Mouse (Mus musculus) frontal cortex, postnatal 36 days (tissue): ENCODE data around the gene Kcnma1.

ENCODE experiments used
- DNase-seq, 2 experiments: peaks; one replicate each; pipeline ENCODE4 v3.0.0; 2022; ENCODE audit warnings: low spot score in 2 of 2

Kcnma1 gene

DNA sequence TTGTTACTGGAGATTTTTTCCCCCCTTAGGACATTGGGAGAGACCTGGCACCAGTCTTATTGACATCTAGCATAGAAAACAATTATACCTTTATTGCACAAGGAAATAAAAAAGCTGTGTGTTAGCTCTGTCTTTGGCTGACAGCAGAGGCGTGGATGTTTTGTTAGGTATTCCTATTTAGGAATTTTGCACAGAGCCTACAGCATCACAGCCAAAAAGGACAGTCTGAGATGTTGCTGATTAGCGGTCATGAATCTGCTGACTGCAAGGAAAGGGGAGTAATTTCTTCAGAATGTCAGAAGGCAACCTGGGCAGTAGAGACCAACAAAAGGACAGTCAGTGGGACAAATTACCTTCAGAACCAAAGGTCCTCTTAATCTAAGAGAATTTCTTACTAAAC, 412.2 kb downstream of the Kcnma1 start:
- no peak for DNase-seq

DNA sequence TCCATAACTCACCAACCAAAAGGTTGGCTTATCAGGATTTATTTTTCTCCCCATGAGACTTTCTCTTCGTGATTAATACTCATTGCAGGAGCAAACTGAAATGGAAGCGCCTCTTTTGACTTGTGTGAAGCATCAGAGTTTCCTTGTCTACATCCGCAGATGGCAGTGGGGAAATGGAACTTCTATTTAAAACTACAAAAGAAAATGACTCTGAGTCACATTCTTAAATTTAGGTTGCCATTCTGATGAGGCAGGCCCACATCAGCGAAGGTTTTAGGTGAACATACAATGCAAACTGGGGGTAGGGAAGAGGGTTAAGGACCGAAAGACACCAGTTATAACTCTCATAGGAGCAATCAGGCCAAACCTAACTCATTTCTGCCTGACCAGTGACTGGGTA, 419.7 kb downstream of the Kcnma1 start:
- no peak for DNase-seq

GRCm38 (mm10) chr14:23592826-23593447, 421.4 kb downstream of the Kcnma1 start:
- DNase-seq, result no peak

GRCm38 (mm10) chr14:23589744-23590481, 424.4 kb downstream of the Kcnma1 start:
- DNase-seq, result no peak

DNA sequence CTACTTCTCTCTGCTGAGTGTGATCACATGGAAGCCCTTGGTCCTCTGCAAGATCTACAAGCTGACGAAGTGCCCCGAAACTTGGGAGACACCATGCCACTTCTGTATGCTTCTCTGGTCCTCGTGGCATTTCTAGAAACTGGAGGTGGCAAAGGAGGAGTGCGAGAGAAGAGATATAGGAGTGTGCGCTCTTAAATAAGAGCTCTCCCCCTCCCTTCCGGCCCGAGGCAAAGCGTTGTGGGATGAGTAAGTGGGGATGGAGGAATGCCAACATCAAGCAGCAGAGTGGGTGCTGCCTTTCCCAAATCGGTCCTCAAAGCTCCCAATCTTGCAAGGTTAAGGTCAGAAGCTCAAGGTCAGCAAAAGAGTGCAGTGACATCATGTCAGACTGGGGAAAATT, 426.8 kb downstream of the Kcnma1 start:
- DNase-seq, result peak; percentile 52 to 77

DNA sequence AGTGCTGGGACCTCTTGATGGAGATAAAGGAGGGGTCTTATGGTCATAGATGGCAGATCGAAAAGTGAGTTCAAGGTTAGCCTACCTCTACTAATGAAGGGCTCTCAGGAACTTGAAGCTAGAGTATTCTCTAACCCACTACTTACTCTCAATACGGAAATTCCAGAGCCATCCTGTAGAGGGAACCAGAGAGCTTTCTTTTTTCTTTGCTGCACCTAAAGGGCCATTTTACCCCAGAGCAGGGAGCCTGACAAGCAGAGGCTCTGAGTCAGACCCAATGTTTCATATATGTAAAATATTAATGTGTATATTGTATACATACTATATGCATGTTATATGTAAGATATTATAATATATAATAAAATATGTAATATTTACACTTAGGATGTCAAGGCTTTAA, 431.1 kb downstream of the Kcnma1 start:
- DNase-seq, result peak in 1 of 2 experiments; percentile 84

- DNase-seq, result no peak
Measured at GRCm38 (mm10) chr14:23581282-23581681, 433.0 kb downstream of the Kcnma1 start.

- peak in 1 of 2 experiments; percentile 50 for DNase-seq
Measured at GRCm38 (mm10) chr14:23575951-23576350, 438.3 kb downstream of the Kcnma1 start.

DNA sequence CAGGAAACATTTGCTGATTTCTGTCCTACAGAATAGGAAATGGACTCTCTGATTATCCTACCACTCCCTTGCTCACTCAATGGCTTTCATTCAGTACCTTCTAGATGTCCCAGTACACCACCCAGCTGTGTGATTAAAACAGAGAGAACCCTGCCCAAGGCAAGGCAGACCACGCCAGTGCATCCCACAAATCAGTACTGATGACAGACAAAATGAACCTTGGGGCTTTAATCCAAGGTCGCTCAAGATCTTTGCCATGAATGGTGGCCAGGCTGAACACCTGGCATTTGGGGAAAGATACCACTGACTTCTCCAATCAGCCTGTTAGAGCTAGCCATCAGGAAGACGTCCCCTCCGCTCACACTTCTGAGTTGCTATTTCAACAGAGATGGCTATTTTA, 440.2 kb downstream of the Kcnma1 start:
- DNase-seq, result no peak

GRCm38 (mm10) chr14:23573385-23573784, 440.9 kb downstream of the Kcnma1 start:
- no peak for DNase-seq

DNA sequence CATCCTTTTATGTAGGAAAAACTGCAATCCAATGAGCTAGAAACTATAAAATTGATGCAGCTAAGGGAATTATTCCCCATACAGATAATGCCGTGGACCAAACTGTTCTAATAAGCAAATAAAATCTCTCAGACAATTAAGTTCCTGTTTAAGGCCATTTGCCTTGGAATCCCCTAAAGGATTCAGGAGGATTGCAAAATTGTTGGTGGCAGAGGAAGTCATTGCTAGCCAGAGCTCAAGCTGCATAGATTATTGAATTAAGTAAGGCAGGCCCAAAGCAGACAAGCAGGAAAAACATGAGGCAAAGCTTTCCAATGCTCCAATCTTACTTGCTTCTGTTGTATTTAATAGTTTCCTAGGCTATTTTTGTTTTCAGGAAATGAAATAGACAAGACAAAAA, 441.5 kb downstream of the Kcnma1 start:
- no peak for DNase-seq

GRCm38 (mm10) chr14:23570251-23570650, 444.0 kb downstream of the Kcnma1 start:
- no peak for DNase-seq

DNA sequence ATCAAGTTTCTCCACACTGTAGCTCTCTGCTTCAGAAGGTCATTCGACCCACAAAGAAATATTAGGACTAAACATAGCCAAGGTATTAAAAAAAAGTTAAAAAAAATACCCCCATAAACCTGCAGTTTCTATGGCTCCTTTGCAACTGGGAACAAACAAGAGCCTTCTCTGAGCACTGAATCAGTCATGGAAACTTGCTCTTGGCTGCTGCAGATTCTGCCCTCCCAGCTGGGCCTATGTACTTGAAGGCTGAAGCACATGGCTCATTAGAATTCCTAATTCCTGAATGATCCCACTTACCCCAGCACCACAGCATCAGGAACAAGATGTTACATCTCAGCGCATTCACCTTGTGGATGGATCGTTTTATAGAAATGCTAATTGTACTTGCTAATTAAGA, 448.4 kb downstream of the Kcnma1 start:
- no peak for DNase-seq

- no peak for DNase-seq
Measured at GRCm38 (mm10) chr14:23564474-23564873, 449.8 kb downstream of the Kcnma1 start.

DNA sequence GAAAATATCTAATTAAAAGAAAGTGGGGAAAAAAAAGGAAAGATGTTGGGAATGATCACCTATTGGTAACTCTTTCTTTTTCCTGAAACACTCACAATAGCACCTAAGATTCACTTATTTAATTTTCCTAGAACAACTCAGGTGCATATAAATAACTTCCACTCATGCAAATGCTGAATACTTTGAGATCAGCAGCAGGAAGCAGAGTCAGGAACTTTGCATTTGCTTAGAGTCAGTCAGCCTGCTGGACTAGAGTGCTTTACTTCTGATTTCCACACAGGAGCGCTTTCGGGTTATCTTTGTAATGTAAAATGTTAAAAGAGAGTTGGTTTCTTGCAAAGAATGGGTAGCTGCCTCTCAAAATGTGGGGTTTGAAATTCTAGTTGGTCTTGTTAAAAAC, 451.1 kb downstream of the Kcnma1 start:
- DNase-seq, result no peak

DNA sequence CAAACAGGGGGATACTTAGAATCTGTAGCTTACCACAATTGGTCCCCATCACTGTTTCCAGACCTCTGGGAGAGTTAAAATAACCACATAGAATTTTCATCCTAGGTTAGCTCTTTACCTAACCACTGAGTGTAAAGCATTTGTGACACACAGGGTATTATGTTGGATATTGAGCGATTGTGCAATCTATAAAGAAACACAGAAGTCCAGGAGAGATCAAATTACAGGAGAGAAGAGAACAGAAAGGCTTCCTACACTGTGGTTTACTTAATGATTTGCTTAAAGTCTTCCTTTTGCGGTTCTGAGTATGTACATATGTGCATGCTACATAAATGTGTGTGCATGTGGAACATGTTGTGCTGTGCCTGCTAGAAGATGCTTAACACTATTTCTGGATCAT, 458.6 kb downstream of the Kcnma1 start:
- no peak for DNase-seq

GRCm38 (mm10) chr14:23552252-23552974, 461.9 kb downstream of the Kcnma1 start:
- DNase-seq, result no peak

- no peak for DNase-seq
Measured at GRCm38 (mm10) chr14:23550467-23550866, 463.8 kb downstream of the Kcnma1 start.

DNA sequence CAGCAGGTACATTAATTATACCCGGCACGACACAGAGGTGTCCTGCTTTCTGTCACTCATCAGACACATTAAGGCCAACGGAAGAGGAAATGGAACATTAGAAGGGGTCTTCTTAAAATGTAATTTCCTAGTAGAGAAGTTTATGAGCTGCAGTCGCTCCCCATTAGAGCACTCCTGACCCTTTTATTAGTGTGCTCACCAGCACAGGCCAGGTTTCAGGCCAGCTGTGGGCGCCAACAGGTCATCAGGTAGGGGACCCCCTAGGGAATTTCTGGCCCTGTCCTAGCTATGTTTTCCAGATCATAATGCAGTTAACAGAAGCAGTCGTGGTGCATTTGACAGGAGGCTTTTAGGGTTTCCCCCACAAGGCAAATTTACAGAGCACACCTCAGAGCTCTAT, 472.2 kb downstream of the Kcnma1 start:
- no peak for DNase-seq

GRCm38 (mm10) chr14:23539621-23540020, 474.7 kb downstream of the Kcnma1 start:
- DNase-seq, result no peak

DNA sequence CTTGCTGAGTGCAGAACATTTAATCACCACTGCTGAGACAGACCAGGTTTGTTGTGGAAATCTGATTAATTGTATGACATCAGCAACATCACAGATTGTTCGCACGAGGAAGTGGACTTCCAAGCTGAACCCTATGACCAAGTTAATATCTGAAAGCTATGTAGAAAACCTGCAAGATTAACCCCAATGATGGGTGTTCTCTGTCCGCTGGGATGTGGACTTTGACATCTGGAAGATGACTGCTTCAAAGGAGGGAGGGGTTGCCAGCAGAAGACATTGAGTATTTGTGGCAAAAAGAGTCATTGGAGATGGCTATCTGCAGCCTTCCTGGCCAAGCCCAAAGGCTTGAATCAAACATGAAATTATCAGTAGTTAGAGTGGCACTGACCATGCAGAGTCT, 480.9 kb downstream of the Kcnma1 start:
- DNase-seq, result no peak

- DNase-seq, result peak; percentile 51 to 57
Measured at GRCm38 (mm10) chr14:23531735-23532525, 482.4 kb downstream of the Kcnma1 start.
